Mouse (Mus musculus): ENCODE results near the gene Sigirr. TPM values are rescaled to one million over a fixed set of nuclear protein-coding genes. Genes with fewer than 3 reads are reported as not detected.

The Sigirr gene
- polyA plus RNA-seq, 1 experiment: 4.1 TPM

- H3K4me3 ChIP-seq (replicated peaks; ENCODE audit: insufficient read depth, low read depth, low read length): no peak overlapping the region
- no peaks in the 10 kb centered on the region for H3K4me1 ChIP-seq (ENCODE audit: control insufficient read depth, insufficient read depth, low read length)
- 77% methylated on average over 4 of the region's 4 CpGs for WGBS
- H3K27me3 ChIP-seq (ENCODE audit: control insufficient read depth, insufficient read depth, low read length): no peaks in the 10 kb centered on the region
- peak in 1 of 2 experiments; percentile 5 for DNase-seq
- TF ChIP-seq CTCF (IDR thresholded peaks at IDR 0.05; ENCODE audit: borderline replicate concordance, insufficient read depth, low read depth, low read length): no peak
- TF ChIP-seq POLR2A (IDR thresholded peaks at IDR 0.05; ENCODE audit: borderline replicate concordance, insufficient read depth, low read length): no peak
- H3K27ac ChIP-seq (ENCODE audit: insufficient read depth, low read length): no peak overlapping the region
These were observed 21.5 kb downstream of the Sigirr start for GRCm38 (mm10) chr7:141078876-141079275.

GRCm38 (mm10) chr7:141077841-141078240 is 22.5 kb downstream of the Sigirr start, which contains the start of gene Pkp3:
Gene Pkp3, plus strand, starts transcription at chr7:141078218.
- Histone ChIP-seq H3K27ac (ENCODE audit: insufficient read depth, low read length) (no peak within 1 kb of the TSS), H3K4me3 (replicated peaks; ENCODE audit: insufficient read depth, low read depth, low read length) (no peak within 1 kb of the TSS), H3K4me1 (ENCODE audit: control insufficient read depth, insufficient read depth, low read length) (no peaks in the 10 kb centered on the region), H3K27me3 (ENCODE audit: control insufficient read depth, insufficient read depth, low read length) (no peaks in the 10 kb centered on the region)
- TF ChIP-seq POLR2A (IDR thresholded peaks at IDR 0.05; ENCODE audit: borderline replicate concordance, insufficient read depth, low read length) (no peak), CTCF (IDR thresholded peaks at IDR 0.05; ENCODE audit: borderline replicate concordance, insufficient read depth, low read depth, low read length) (no peak)
- DNase-seq: peak in 1 of 2 experiments; percentile 7
- WGBS: 93% methylated on average over 15 of the region's 15 CpGs

DNA sequence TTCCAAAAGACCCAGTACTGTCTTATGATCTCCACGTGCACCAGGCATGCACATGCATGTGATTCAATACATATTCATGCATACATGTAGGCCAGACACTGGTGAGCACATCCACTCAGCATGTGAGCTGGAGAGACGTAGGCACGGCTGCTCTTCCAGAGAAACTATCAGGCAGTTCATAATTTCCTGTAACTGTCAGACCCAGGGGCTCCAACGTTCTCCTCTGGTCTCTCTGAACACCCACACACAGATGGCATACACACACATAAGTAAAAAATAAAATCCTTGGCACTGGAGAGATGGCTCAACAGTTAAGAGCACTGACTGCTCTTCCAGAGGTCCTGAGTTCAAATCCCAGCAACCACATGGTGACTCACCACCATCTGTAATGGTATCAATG is 26.6 kb downstream of the Sigirr start:
- TF ChIP-seq CTCF (IDR thresholded peaks at IDR 0.05; ENCODE audit: borderline replicate concordance, insufficient read depth, low read depth, low read length) (no peak), POLR2A (IDR thresholded peaks at IDR 0.05; ENCODE audit: borderline replicate concordance, insufficient read depth, low read length) (no peak)
- no peaks in the 10 kb centered on the region for H3K4me1 ChIP-seq (ENCODE audit: control insufficient read depth, insufficient read depth, low read length)
- WGBS: 74% methylated on average over 4 of the region's 4 CpGs
- H3K27ac ChIP-seq (ENCODE audit: insufficient read depth, low read length): no peak overlapping the region
- peak in 1 of 2 experiments; percentile 4 for DNase-seq
- no peaks in the 10 kb centered on the region for H3K27me3 ChIP-seq (ENCODE audit: control insufficient read depth, insufficient read depth, low read length)
- H3K4me3 ChIP-seq (replicated peaks; ENCODE audit: insufficient read depth, low read depth, low read length): no peak overlapping the region

GRCm38 (mm10) chr7:141072017-141072745 is 28.2 kb downstream of the Sigirr start:
- Histone ChIP-seq H3K4me3 (replicated peaks; ENCODE audit: insufficient read depth, low read depth, low read length) (no peak overlapping the region), H3K27ac (ENCODE audit: insufficient read depth, low read length) (no peak overlapping the region), H3K27me3 (ENCODE audit: control insufficient read depth, insufficient read depth, low read length) (no peaks in the 10 kb centered on the region), H3K4me1 (ENCODE audit: control insufficient read depth, insufficient read depth, low read length) (no peaks in the 10 kb centered on the region)
- 46% methylated on average over 23 of the region's 23 CpGs for WGBS
- TF ChIP-seq CTCF (IDR thresholded peaks at IDR 0.05; ENCODE audit: borderline replicate concordance, insufficient read depth, low read depth, low read length) (peak; percentile 50; the same call in 1 of the 2 replicates), POLR2A (IDR thresholded peaks at IDR 0.05; ENCODE audit: borderline replicate concordance, insufficient read depth, low read length) (no peak)
- DNase-seq: peak in 1 of 2 experiments; percentile 12

DNA sequence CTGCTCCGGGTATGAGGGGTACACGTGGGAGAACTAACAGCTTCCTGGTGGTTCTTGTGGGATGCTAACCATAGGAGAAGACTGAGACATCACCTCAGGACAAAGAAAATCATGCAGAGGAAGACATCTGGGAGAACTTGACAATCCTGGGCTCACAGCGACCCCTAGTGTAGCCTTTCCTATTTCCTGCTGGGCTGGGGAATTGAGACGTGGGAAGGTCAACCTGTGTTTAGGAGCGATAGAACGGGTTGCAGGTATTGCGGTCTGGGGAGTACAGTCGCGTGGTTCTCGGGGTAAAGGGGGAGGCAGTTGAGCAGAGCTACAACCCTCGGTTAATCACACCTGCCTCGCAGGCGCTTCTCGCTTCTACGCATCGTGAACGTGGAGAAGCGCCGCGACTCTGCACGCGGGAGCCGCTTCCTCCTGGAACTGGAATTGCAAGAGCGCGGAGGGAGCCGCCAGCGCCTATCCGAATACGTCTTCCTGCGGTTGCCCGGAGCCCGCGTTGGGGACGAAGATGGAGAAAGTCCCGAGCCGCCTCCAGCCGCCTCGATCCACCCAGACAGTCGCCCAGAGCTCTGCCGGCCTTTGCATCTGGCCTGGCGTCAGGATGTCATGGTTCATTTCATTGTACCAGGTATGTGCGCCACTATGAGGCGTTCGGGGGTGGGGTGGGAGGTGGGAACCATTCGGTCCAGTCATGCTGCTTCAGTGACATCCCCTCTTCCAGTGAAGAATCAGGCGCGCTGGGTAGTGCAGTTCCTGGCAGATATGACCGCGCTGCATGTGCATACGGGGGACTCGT is 30.1 kb downstream of the Sigirr start:
- H3K4me3 ChIP-seq (replicated peaks; ENCODE audit: insufficient read depth, low read depth, low read length): peak overlapping the region; percentile 36
- WGBS: 2% methylated on average over 51 of the region's 51 CpGs
- peak; percentile 62 to 72 for DNase-seq
- no peaks in the 10 kb centered on the region for H3K27me3 ChIP-seq (ENCODE audit: control insufficient read depth, insufficient read depth, low read length)
- TF ChIP-seq POLR2A (IDR thresholded peaks at IDR 0.05; ENCODE audit: borderline replicate concordance, insufficient read depth, low read length) (peak; percentile 9; the same call in 1 of the 2 replicates), CTCF (IDR thresholded peaks at IDR 0.05; ENCODE audit: borderline replicate concordance, insufficient read depth, low read depth, low read length) (peak; percentile 72; the same call in 1 of the 2 replicates)
- H3K27ac ChIP-seq (ENCODE audit: insufficient read depth, low read length): no peak overlapping the region
- no peaks in the 10 kb centered on the region for H3K4me1 ChIP-seq (ENCODE audit: control insufficient read depth, insufficient read depth, low read length)

DNA sequence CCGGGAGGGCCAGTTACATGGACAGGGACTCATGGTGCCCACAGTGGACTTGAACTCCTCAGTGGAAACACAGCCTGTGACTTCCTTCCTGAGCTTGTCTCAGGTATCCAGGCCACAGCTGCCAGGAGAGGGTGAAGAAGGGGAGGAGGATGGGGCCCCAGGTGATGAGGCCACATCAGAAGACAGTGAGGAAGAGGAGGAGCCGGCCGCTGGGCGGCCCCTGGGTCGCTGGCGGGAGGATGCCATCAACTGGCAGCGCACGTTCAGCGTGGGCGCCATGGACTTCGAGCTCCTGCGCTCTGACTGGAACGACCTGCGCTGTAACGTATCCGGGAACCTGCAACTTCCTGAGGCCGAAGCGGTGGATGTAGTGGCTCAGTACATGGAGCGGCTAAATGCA is 32.0 kb downstream of the Sigirr start:
- H3K27me3 ChIP-seq (ENCODE audit: control insufficient read depth, insufficient read depth, low read length): no peaks in the 10 kb centered on the region
- WGBS: 84% methylated on average over 19 of the region's 19 CpGs

DNA sequence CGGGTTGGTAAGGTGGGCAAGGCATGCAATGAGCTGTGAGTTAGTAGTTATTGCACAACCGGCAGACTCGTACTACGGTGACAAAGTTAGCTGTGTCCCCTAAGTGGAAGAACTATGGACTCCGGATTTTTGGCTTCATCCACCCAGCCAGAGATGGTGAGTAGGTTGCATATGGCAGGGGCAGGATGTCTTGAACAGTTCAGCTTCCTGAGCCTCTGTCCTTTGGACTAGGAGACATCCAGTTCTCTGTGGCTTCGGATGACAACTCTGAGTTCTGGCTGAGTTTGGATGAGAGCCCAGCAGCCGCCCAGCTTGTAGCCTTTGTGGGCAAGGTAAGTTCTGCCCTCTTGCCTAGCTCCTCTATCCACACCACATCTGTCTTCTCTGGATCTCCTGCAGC is 35.8 kb downstream of the Sigirr start:
- H3K4me3 ChIP-seq (replicated peaks; ENCODE audit: insufficient read depth, low read depth, low read length): no peak overlapping the region
- TF ChIP-seq POLR2A (IDR thresholded peaks at IDR 0.05; ENCODE audit: borderline replicate concordance, insufficient read depth, low read length): no peak
- TF ChIP-seq CTCF (IDR thresholded peaks at IDR 0.05; ENCODE audit: borderline replicate concordance, insufficient read depth, low read depth, low read length): no peak
- H3K27ac ChIP-seq (ENCODE audit: insufficient read depth, low read length): no peak overlapping the region
- WGBS: 68% methylated on average over 7 of the region's 7 CpGs
- DNase-seq: no peak
- peaks cover 20% of the 10 kb centered on the region for H3K4me1 ChIP-seq (ENCODE audit: control insufficient read depth, insufficient read depth, low read length)
- H3K27me3 ChIP-seq (ENCODE audit: control insufficient read depth, insufficient read depth, low read length): no peaks in the 10 kb centered on the region

More for the DNA sequence above, 32.0 kb downstream of the Sigirr start:
- peak in 1 of 2 experiments; percentile 15 for DNase-seq
- Histone ChIP-seq H3K27ac (ENCODE audit: insufficient read depth, low read length) (no peak overlapping the region), H3K4me1 (ENCODE audit: control insufficient read depth, insufficient read depth, low read length) (peaks cover 5% of the 10 kb centered on the region), H3K4me3 (replicated peaks; ENCODE audit: insufficient read depth, low read depth, low read length) (no peak overlapping the region)
- TF ChIP-seq CTCF (IDR thresholded peaks at IDR 0.05; ENCODE audit: borderline replicate concordance, insufficient read depth, low read depth, low read length) (no peak), POLR2A (IDR thresholded peaks at IDR 0.05; ENCODE audit: borderline replicate concordance, insufficient read depth, low read length) (no peak)
